Mouse (Mus musculus): ENCODE measurements at regions not wholly inside any gene's neighbourhood (a gene's known extent, or its start where the extent isn't known, plus 50 kb on each side); places are given as distances from the start of the nearest gene placed in this dataset.

GRCm38 (mm10) chr10:61034056-61034455 lies 55.1 kb upstream of the Pcbd1 start:
- no peak for TF ChIP-seq POLR2A (IDR thresholded peaks at IDR 0.05; ENCODE audit: low read depth, low read length)
- TF ChIP-seq CTCF (IDR thresholded peaks at IDR 0.05; ENCODE audit: extremely low read depth, insufficient read length, insufficient replicate concordance, low read depth, low read length) = no peak
- no peak overlapping the region for H3K4me3 ChIP-seq (ENCODE audit: low read depth, low read length)
- H3K27ac ChIP-seq (ENCODE audit: insufficient read depth, low read depth, low read length) = no peak overlapping the region
- H3K36me3 ChIP-seq (ENCODE audit: control insufficient read depth, insufficient read depth, low read length) = no peaks in the 10 kb centered on the region
- no peaks in the 10 kb centered on the region for H3K4me1 ChIP-seq (ENCODE audit: control insufficient read depth, insufficient read depth, insufficient read length, low read length)
- 43% methylated on average over 6 of the region's 6 CpGs for WGBS
- H3K27me3 ChIP-seq (ENCODE audit: control insufficient read depth, insufficient read depth, low read length) = no peaks in the 10 kb centered on the region

- H3K27me3 ChIP-seq (ENCODE audit: control insufficient read depth, insufficient read depth, low read length) = no peaks in the 10 kb centered on the region
- H3K27ac ChIP-seq (ENCODE audit: insufficient read depth, low read depth, low read length) = no peak overlapping the region
- no peak overlapping the region for H3K4me3 ChIP-seq (ENCODE audit: low read depth, low read length)
- WGBS = 65% methylated on average over 5 of the region's 5 CpGs
- no peaks in the 10 kb centered on the region; the same call in 1 of the 2 replicates for H3K4me1 ChIP-seq (ENCODE audit: control insufficient read depth, insufficient read depth, insufficient read length, low read length)
- TF ChIP-seq CTCF (IDR thresholded peaks at IDR 0.05; ENCODE audit: extremely low read depth, insufficient read length, insufficient replicate concordance, low read depth, low read length) (no peak), POLR2A (IDR thresholded peaks at IDR 0.05; ENCODE audit: low read depth, low read length) (no peak)
- no peaks in the 10 kb centered on the region for H3K36me3 ChIP-seq (ENCODE audit: control insufficient read depth, insufficient read depth, low read length)
These were observed 60.5 kb upstream of the Pcbd1 start for GRCm38 (mm10) chr10:61028598-61028997.

- H3K4me3 ChIP-seq (ENCODE audit: low read depth, low read length) = no peak overlapping the region
- no peak overlapping the region for H3K27ac ChIP-seq (ENCODE audit: insufficient read depth, low read depth, low read length)
- no peaks in the 10 kb centered on the region for H3K36me3 ChIP-seq (ENCODE audit: control insufficient read depth, insufficient read depth, low read length)
- 70% methylated on average over 6 of the region's 6 CpGs for WGBS
- TF ChIP-seq POLR2A (IDR thresholded peaks at IDR 0.05; ENCODE audit: low read depth, low read length) = no peak
- TF ChIP-seq CTCF (IDR thresholded peaks at IDR 0.05; ENCODE audit: extremely low read depth, insufficient read length, insufficient replicate concordance, low read depth, low read length) = no peak
- no peaks in the 10 kb centered on the region for H3K27me3 ChIP-seq (ENCODE audit: control insufficient read depth, insufficient read depth, low read length)
- no peaks in the 10 kb centered on the region; the same call in 1 of the 2 replicates for H3K4me1 ChIP-seq (ENCODE audit: control insufficient read depth, insufficient read depth, insufficient read length, low read length)
These were observed 61.9 kb upstream of the Pcbd1 start for GRCm38 (mm10) chr10:61027215-61027614.

- H3K27me3 ChIP-seq (ENCODE audit: control insufficient read depth, insufficient read depth, low read length) = no peaks in the 10 kb centered on the region
- no peak overlapping the region for H3K4me3 ChIP-seq (ENCODE audit: low read depth, low read length)
- TF ChIP-seq CTCF (IDR thresholded peaks at IDR 0.05; ENCODE audit: extremely low read depth, insufficient read length, insufficient replicate concordance, low read depth, low read length) (no peak), POLR2A (IDR thresholded peaks at IDR 0.05; ENCODE audit: low read depth, low read length) (no peak)
- no peaks in the 10 kb centered on the region for H3K36me3 ChIP-seq (ENCODE audit: control insufficient read depth, insufficient read depth, low read length)
- 69% methylated on average over 4 of the region's 4 CpGs for WGBS
- no peak overlapping the region for H3K27ac ChIP-seq (ENCODE audit: insufficient read depth, low read depth, low read length)
- no peaks in the 10 kb centered on the region; the same call in 1 of the 2 replicates for H3K4me1 ChIP-seq (ENCODE audit: control insufficient read depth, insufficient read depth, insufficient read length, low read length)
These were observed 64.1 kb upstream of the Pcbd1 start for GRCm38 (mm10) chr10:61025061-61025460.

GRCm38 (mm10) chr10:61024166-61024565 lies 65.0 kb upstream of the Pcbd1 start:
- Histone ChIP-seq H3K27me3 (ENCODE audit: control insufficient read depth, insufficient read depth, low read length) (no peaks in the 10 kb centered on the region), H3K4me1 (ENCODE audit: control insufficient read depth, insufficient read depth, insufficient read length, low read length) (no peaks in the 10 kb centered on the region; the same call in 1 of the 2 replicates), H3K4me3 (ENCODE audit: low read depth, low read length) (no peak overlapping the region), H3K36me3 (ENCODE audit: control insufficient read depth, insufficient read depth, low read length) (no peaks in the 10 kb centered on the region), H3K27ac (ENCODE audit: insufficient read depth, low read depth, low read length) (no peak overlapping the region)
- 37% methylated on average over 3 of the region's 3 CpGs for WGBS
- TF ChIP-seq POLR2A (IDR thresholded peaks at IDR 0.05; ENCODE audit: low read depth, low read length) (no peak), CTCF (IDR thresholded peaks at IDR 0.05; ENCODE audit: extremely low read depth, insufficient read length, insufficient replicate concordance, low read depth, low read length) (no peak)

GRCm38 (mm10) chr10:61023431-61023830 lies 65.7 kb upstream of the Pcbd1 start:
- no peaks in the 10 kb centered on the region; the same call in 1 of the 2 replicates for H3K4me1 ChIP-seq (ENCODE audit: control insufficient read depth, insufficient read depth, insufficient read length, low read length)
- H3K27ac ChIP-seq (ENCODE audit: insufficient read depth, low read depth, low read length) = no peak overlapping the region
- TF ChIP-seq POLR2A (IDR thresholded peaks at IDR 0.05; ENCODE audit: low read depth, low read length) (no peak), CTCF (IDR thresholded peaks at IDR 0.05; ENCODE audit: extremely low read depth, insufficient read length, insufficient replicate concordance, low read depth, low read length) (no peak)
- H3K4me3 ChIP-seq (ENCODE audit: low read depth, low read length) = no peak overlapping the region
- WGBS = 27% methylated on average over 7 of the region's 7 CpGs
- H3K36me3 ChIP-seq (ENCODE audit: control insufficient read depth, insufficient read depth, low read length) = no peaks in the 10 kb centered on the region
- no peaks in the 10 kb centered on the region for H3K27me3 ChIP-seq (ENCODE audit: control insufficient read depth, insufficient read depth, low read length)

- Histone ChIP-seq H3K4me1 (ENCODE audit: control insufficient read depth, insufficient read depth, insufficient read length, low read length) (no peaks in the 10 kb centered on the region), H3K36me3 (ENCODE audit: control insufficient read depth, insufficient read depth, low read length) (no peaks in the 10 kb centered on the region), H3K27ac (ENCODE audit: insufficient read depth, low read depth, low read length) (no peak overlapping the region), H3K27me3 (ENCODE audit: control insufficient read depth, insufficient read depth, low read length) (no peaks in the 10 kb centered on the region), H3K4me3 (ENCODE audit: low read depth, low read length) (no peak overlapping the region)
- TF ChIP-seq CTCF (IDR thresholded peaks at IDR 0.05; ENCODE audit: extremely low read depth, insufficient read length, insufficient replicate concordance, low read depth, low read length) (no peak), POLR2A (IDR thresholded peaks at IDR 0.05; ENCODE audit: low read depth, low read length) (no peak)
- WGBS = 3% methylated on average over 2 of the region's 2 CpGs
These were observed 69.6 kb upstream of the Pcbd1 start for GRCm38 (mm10) chr10:61019566-61019965.

All from small intestine, adult 2 months (tissue).